19 mouse cellular contexts compared by ENCODE assay signal in genomic region chr2:91791621-91792020, GRCm38 (mm10).
DNase-seq lines count a peak whose midpoint lies in the region; ATAC-seq lines count a peak whose summit lies in the region.
"Had no signal": no experiment of that assay in that cellular context is flagged by ENCODE, and none has a peak within 500 bp of the region (broad histone marks: within the 10 kb centered on the region; RNA-seq: fewer than 3 reads in every experiment).

No protein-coding gene starts in this region.

- no peak for ATAC-seq in midbrain, embryonic 14.5 days (ENCODE audit: low FRiP score, low TSS enrichment)
- ATAC-seq in midbrain, embryonic 16.5 days = no peak
- no peak for ATAC-seq in intestine, embryonic 15.5 days

- H3K9me3 ChIP-seq in midbrain, embryonic 14.5 days (ENCODE audit: control insufficient read depth, low read length) = no peaks in the 10 kb centered on the region
- no peaks in the 10 kb centered on the region for H3K9me3 ChIP-seq in midbrain, embryonic 16.5 days (replicated peaks; ENCODE audit: control insufficient read depth, low read length, poor library complexity, severe bottlenecking)
- H3K9me3 ChIP-seq in intestine, embryonic 15.5 days = no peaks in the 10 kb centered on the region
- H3K9me3 ChIP-seq: embryonic facial prominence, embryonic 10.5 days; heart, embryonic 15.5 days; hindbrain, embryonic 10.5 days; limb, embryonic 10.5 days; neural tube, embryonic 13.5 days had no signal

- no peak overlapping the region for H3K4me3 ChIP-seq in midbrain, embryonic 14.5 days (replicated peaks; ENCODE audit: low read depth, low read length)
- H3K4me3 ChIP-seq in midbrain, embryonic 16.5 days (ENCODE audit: low read depth, low read length) = no peak overlapping the region
- no peak overlapping the region for H3K4me3 ChIP-seq in intestine, embryonic 15.5 days (replicated peaks)
- H3K4me3 ChIP-seq: embryonic facial prominence, embryonic 10.5 days; erythroblast, embryonic 14.5 days; heart, embryonic 15.5 days; hindbrain, embryonic 10.5 days; limb, embryonic 10.5 days; neural tube, embryonic 13.5 days had no signal

- H3K27me3 ChIP-seq in midbrain, embryonic 14.5 days (ENCODE audit: control insufficient read depth, insufficient read depth, low read length) = no peaks in the 10 kb centered on the region
- H3K27me3 ChIP-seq in midbrain, embryonic 16.5 days (ENCODE audit: control insufficient read depth, insufficient read depth, low read depth, low read length) = no peaks in the 10 kb centered on the region
- no peaks in the 10 kb centered on the region for H3K27me3 ChIP-seq in intestine, embryonic 15.5 days (replicated peaks)
- H3K27me3 ChIP-seq: heart, embryonic 15.5 days; neural tube, embryonic 13.5 days had no signal

- H3K27ac ChIP-seq in midbrain, embryonic 14.5 days (replicated peaks; ENCODE audit: low read depth, low read length) = no peak overlapping the region
- H3K27ac ChIP-seq in midbrain, embryonic 16.5 days (ENCODE audit: low read length) = no peak overlapping the region
- H3K27ac ChIP-seq in intestine, embryonic 15.5 days = no peak overlapping the region
- H3K27ac ChIP-seq: embryonic facial prominence, embryonic 10.5 days; heart, embryonic 15.5 days; hindbrain, embryonic 10.5 days; limb, embryonic 10.5 days; neural tube, embryonic 13.5 days had no signal

- 40% methylated on average over 2 of the region's 2 CpGs for WGBS in midbrain, embryonic 14.5 days
- 35% methylated on average over 2 of the region's 2 CpGs for WGBS in midbrain, embryonic 16.5 days
- 44% methylated on average over 2 of the region's 2 CpGs for WGBS in intestine, embryonic 15.5 days

- peaks cover 5% of the 10 kb centered on the region for H3K4me1 ChIP-seq in midbrain, embryonic 14.5 days (ENCODE audit: control insufficient read depth, insufficient read depth, low read length)
- peaks cover 2% of the 10 kb centered on the region; the same call in 1 of the 2 replicates for H3K4me1 ChIP-seq in midbrain, embryonic 16.5 days (ENCODE audit: control insufficient read depth, insufficient read depth, low read length)
- 0 out of 2 replicates have a peak, but pooled peaks cover 3% of the 10 kb centered on the region for H3K4me1 ChIP-seq in intestine, embryonic 15.5 days (replicated peaks)
- H3K4me1 ChIP-seq: embryonic facial prominence, embryonic 10.5 days; hindbrain, embryonic 10.5 days; limb, embryonic 10.5 days had no signal

- H3K4me2 ChIP-seq in midbrain, embryonic 14.5 days (ENCODE audit: low read length) = no peak overlapping the region
- no peak overlapping the region for H3K4me2 ChIP-seq in midbrain, embryonic 16.5 days (ENCODE audit: low read length)
- H3K4me2 ChIP-seq in intestine, embryonic 15.5 days (replicated peaks) = no peak overlapping the region
- H3K4me2 ChIP-seq: heart, embryonic 15.5 days; liver, embryonic 11.5 days; neural tube, embryonic 13.5 days had no signal

- no peaks in the 10 kb centered on the region for H3K36me3 ChIP-seq in midbrain, embryonic 14.5 days (ENCODE audit: control insufficient read depth, insufficient read depth, low read length)
- no peaks in the 10 kb centered on the region for H3K36me3 ChIP-seq in midbrain, embryonic 16.5 days (ENCODE audit: control insufficient read depth, insufficient read depth, low read length)
- H3K36me3 ChIP-seq in intestine, embryonic 15.5 days = no peaks in the 10 kb centered on the region
- H3K36me3 ChIP-seq: embryonic facial prominence, embryonic 10.5 days; heart, embryonic 15.5 days; limb, embryonic 10.5 days; neural tube, embryonic 13.5 days had no signal

- peak; percentile 15 to 62 for DNase-seq in frontal cortex, postnatal 36 days (ENCODE audit: low spot score in 2 of 2)
- no peak for DNase-seq in frontal cortex, postnatal 14 days (ENCODE audit: low spot score in 2 of 2)
- peak; percentile 11 for DNase-seq in midbrain, embryonic 14.5 days
- peak; percentile 74 for DNase-seq in brain, adult 2 months (ENCODE audit: low read depth, low spot score)
- peak; percentile 47 for DNase-seq in naive thymus-derived CD4-positive, alpha-beta T cell, adult 2 months (ENCODE audit: low read depth)
- DNase-seq: adrenal gland, adult 2 months; cerebellum, adult 11-12 months; cerebellum, postnatal 36 days; lung, adult 2 months; right cerebral cortex, postnatal 14 days had no signal

- H3K9ac ChIP-seq in midbrain, embryonic 14.5 days (replicated peaks; ENCODE audit: low read length) = no peak overlapping the region
- no peak overlapping the region for H3K9ac ChIP-seq in midbrain, embryonic 16.5 days (ENCODE audit: low read depth, low read length)
- H3K9ac ChIP-seq in intestine, embryonic 15.5 days = no peak overlapping the region
- H3K9ac ChIP-seq: heart, embryonic 15.5 days; neural tube, embryonic 13.5 days had no signal

Comparison
In these comparisons a context has a peak if more than half of its experiments do, and no peak if none do; other contexts are left out.
1. DNase-seq: peak in frontal cortex, postnatal 36 days (2 of 2), midbrain, embryonic 14.5 days (single experiment), brain, adult 2 months (single experiment) and naive thymus-derived CD4-positive, alpha-beta T cell, adult 2 months (single experiment); none in frontal cortex, postnatal 14 days (0 of 2).